Mouse (Mus musculus): ENCODE data around the gene Gstp1. TPM values are rescaled to one million over a fixed set of nuclear protein-coding genes. Genes with fewer than 3 reads are reported as not detected.

The Gstp1 gene
- polyA plus RNA-seq, 1 experiment = 14.9 TPM

DNA sequence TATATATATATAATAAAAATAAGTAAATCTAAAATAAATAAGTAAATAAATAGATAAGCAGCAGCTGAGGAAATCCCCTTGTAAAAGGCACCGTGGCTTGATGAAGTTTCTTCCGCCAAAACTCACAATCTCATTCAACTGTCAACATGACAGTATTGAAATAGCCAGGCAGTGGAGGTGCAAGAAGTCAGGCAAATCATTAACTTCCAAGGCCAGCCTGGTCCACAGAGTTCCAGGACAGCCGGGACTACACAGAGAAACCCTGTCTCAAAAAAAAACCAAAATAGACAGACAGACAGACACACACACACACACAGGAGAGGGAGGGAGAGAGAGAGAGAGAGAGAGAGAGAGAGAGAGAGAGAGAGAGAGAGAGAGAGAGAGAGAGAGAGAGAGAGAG lies 4.5 kb downstream of the Gstp1 start:
- H3K4me1 ChIP-seq (ENCODE audit: control insufficient read depth) = peaks cover 33% of the 10 kb centered on the region
- H3K27me3 ChIP-seq (ENCODE audit: control insufficient read depth) = no peaks in the 10 kb centered on the region
- no peak for TF ChIP-seq GATA1 (IDR thresholded peaks at IDR 0.05; ENCODE audit: low read length)
- TF ChIP-seq TAL1 (IDR thresholded peaks at IDR 0.05; ENCODE audit: low read length) = no peak
- peaks cover under 1% of the 10 kb centered on the region; the same call in 1 of the 2 replicates for H3K9me3 ChIP-seq (ENCODE audit: control insufficient read depth, low read length)
- peaks cover 9% of the 10 kb centered on the region for H3K36me3 ChIP-seq (ENCODE audit: control insufficient read depth)
- no peak overlapping the region for H3K4me3 ChIP-seq (replicated peaks)

DNA sequence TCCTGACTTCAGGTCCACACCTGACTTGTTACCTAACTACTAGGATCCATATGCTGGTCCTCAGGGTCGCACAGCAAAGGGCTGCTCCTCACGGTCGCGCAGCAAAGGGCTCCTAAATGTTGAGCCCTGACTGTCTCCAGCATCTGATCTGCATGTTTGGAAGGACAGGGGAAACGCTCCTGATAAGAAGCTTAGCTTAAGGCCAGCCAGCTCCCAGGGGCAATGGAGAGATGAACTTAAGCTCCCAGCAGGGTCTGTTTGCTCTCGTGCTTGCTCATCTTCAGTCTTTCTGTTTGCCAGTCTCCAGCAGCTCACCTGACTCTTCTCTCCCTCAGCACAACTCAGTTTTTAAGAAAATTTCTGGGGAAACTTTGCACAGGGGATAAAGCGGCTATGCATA lies 5.1 kb downstream of the Gstp1 start:
- peaks cover 9% of the 10 kb centered on the region for H3K36me3 ChIP-seq (ENCODE audit: control insufficient read depth)
- peaks cover 26% of the 10 kb centered on the region for H3K4me1 ChIP-seq (ENCODE audit: control insufficient read depth)
- peaks cover 5% of the 10 kb centered on the region; the same call in 1 of the 2 replicates for H3K9me3 ChIP-seq (ENCODE audit: control insufficient read depth, low read length)
- H3K27me3 ChIP-seq (ENCODE audit: control insufficient read depth) = no peaks in the 10 kb centered on the region; the same call in 1 of the 2 replicates
- no peak for TF ChIP-seq TAL1 (IDR thresholded peaks at IDR 0.05; ENCODE audit: low read length)
- TF ChIP-seq GATA1 (IDR thresholded peaks at IDR 0.05; ENCODE audit: low read length) = no peak
- H3K4me3 ChIP-seq (replicated peaks) = no peak overlapping the region

DNA sequence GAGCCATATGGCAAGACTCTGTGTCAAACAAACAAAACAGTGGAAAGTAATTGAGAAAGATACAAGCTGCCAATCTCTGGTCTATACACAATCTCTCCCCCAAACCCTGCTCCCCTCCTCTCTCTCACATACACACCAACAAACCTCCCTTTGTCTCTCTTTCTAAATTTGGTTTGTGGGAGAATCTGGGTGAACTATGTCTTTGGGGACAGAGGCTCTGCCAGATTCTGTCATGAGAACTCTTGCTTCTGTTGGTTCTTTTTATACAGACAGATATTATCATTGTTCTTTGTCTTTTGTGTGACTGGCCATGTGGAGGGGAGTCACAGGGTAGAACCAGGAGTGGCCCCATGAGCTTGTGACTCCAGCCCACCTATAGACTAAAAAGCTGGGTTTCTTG lies 10.2 kb downstream of the Gstp1 start:
- peaks cover 15% of the 10 kb centered on the region for H3K9me3 ChIP-seq (ENCODE audit: control insufficient read depth, low read length)
- H3K4me1 ChIP-seq (ENCODE audit: control insufficient read depth) = peaks cover 8% of the 10 kb centered on the region
- H3K4me3 ChIP-seq (replicated peaks) = no peak overlapping the region
- H3K36me3 ChIP-seq (ENCODE audit: control insufficient read depth) = no peaks in the 10 kb centered on the region
- H3K27me3 ChIP-seq (ENCODE audit: control insufficient read depth) = peaks cover 3% of the 10 kb centered on the region; the same call in 1 of the 2 replicates
- TF ChIP-seq TAL1 (IDR thresholded peaks at IDR 0.05; ENCODE audit: low read length) (no peak), GATA1 (IDR thresholded peaks at IDR 0.05; ENCODE audit: low read length) (no peak)

DNA sequence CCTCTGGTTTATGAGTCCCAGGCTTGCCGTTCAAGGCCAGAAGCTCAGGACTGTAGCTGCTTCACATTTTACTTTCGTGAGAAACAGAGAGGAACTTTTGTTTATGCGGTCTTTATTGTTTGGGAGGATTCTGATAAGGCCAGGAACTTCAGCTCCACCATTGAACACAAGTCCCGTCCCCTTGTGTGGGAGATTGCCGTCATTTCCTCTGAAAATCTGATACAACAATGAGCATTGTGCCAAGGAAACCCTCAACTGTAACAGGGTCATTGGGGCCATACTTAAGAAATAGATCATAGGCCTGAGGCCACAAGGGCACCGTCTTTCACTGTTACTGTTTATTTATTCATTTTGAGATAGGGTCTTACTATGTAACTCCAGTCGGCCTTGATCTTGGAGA lies 14.6 kb downstream of the Gstp1 start:
- Histone ChIP-seq H3K9me3 (ENCODE audit: control insufficient read depth, low read length) (peaks cover 13% of the 10 kb centered on the region), H3K27me3 (ENCODE audit: control insufficient read depth) (peaks cover 3% of the 10 kb centered on the region; the same call in 1 of the 2 replicates), H3K4me1 (ENCODE audit: control insufficient read depth) (peaks cover 17% of the 10 kb centered on the region), H3K4me3 (replicated peaks) (no peak overlapping the region), H3K36me3 (ENCODE audit: control insufficient read depth) (no peaks in the 10 kb centered on the region)
- TF ChIP-seq TAL1 (IDR thresholded peaks at IDR 0.05; ENCODE audit: low read length) (no peak), GATA1 (IDR thresholded peaks at IDR 0.05; ENCODE audit: low read length) (no peak)

DNA sequence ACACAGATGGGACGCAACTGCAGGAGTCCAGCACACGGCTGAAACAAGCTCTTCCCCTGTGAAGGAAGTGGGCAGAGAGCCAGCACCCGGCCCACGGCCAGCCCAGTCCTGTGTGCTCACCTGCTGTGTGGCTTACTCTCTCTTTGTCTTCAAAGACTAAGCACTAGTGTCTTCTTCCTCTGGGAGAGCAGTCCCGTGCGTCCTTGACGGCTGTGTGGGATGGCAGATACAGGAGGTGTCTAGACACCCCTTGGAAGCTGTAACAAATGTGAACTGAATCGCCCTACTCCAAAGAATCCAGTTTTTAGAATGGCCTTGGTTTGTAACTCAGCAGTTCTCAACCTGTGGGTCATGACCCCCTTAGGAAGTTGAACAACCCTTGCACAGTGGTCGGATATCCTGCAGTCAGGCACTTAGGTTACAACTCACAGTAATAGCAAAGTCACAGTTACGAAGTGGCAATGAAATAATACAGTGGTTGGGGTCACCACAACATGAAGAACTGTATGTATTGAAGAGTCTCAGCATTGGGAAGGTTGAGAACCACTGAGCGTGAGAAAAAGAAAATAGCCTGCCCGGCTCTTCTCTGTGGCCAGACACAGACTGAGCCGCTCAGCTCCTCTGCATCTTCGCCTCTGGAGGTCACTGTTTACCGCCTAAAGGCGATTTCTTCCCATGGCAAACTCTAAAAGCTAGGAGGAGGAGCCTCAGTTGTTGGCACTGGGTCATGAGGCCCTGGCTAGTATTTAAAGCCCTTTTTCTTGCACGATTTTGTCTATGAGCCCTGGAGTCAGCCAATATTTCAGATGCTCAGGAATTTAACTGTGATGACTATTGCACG lies 18.8 kb downstream of the Gstp1 start:
- H3K9me3 ChIP-seq (ENCODE audit: control insufficient read depth, low read length) = no peaks in the 10 kb centered on the region
- peaks cover 46% of the 10 kb centered on the region for H3K4me1 ChIP-seq (ENCODE audit: control insufficient read depth)
- TF ChIP-seq GATA1 (IDR thresholded peaks at IDR 0.05; ENCODE audit: low read length) (no peak), TAL1 (IDR thresholded peaks at IDR 0.05; ENCODE audit: low read length) (no peak)
- no peaks in the 10 kb centered on the region for H3K36me3 ChIP-seq (ENCODE audit: control insufficient read depth)
- H3K4me3 ChIP-seq (replicated peaks) = no peak overlapping the region
- no peaks in the 10 kb centered on the region for H3K27me3 ChIP-seq (ENCODE audit: control insufficient read depth)

DNA sequence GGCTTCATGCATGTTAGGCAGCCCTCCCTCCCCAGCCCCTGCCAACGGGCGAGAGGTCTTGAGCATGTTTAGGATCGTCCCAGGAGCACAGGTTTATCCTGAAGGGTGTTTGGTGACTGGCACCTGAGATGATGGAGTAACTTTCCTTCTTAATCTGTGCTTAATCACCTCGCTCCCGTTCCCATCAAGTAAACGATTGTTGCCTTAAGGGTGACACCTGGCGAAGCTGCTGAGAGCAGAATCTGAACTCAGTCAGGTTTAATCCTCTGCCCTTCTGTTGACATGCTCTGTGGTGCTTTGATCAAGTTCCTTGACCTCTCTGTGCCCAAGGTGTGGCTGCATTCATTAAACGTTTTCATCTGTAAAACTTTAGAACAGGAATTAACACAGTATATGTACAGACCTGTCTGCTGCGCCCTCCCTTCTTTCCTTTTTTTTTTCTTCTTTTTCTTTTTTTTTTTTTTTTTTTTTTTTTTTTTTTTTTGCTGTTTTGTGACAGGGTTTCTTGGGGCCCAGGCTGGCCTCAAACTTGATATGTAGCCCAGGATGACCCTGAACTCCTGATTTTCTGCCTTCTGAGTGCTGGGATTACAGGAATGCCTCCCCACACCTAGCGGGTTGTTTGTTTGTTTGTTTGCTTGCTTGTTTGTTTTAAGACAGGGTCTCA lies 19.7 kb downstream of the Gstp1 start:
- no peak; the same call in 2 of the 3 replicates for TF ChIP-seq TAL1 (IDR thresholded peaks at IDR 0.05; ENCODE audit: low read length)
- TF ChIP-seq GATA1 (IDR thresholded peaks at IDR 0.05; ENCODE audit: low read length) = no peak
- Histone ChIP-seq H3K4me1 (ENCODE audit: control insufficient read depth) (peaks cover 55% of the 10 kb centered on the region), H3K9me3 (ENCODE audit: control insufficient read depth, low read length) (no peaks in the 10 kb centered on the region), H3K27me3 (ENCODE audit: control insufficient read depth) (no peaks in the 10 kb centered on the region), H3K36me3 (ENCODE audit: control insufficient read depth) (no peaks in the 10 kb centered on the region), H3K4me3 (replicated peaks) (no peak overlapping the region)

DNA sequence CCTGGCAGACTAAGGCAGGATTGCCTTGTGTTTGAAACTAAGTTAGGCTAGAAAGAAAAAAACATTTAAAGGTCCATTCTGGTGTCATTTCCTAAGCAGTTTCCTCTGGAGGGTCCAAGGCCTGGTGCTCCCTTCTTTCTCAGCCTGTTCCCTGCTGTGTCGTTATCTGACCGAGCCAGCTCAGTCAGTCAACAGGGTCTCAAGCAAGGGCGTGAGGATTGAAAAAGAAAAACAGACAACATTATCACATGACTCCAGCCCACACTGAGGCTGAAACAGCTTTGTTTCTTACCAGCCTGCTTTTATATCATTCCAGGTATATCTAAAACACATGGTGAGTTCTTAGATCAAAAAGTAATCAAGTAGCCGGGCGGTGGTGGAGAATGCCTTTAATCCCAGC lies 22.1 kb downstream of the Gstp1 start:
- TF ChIP-seq TAL1 (IDR thresholded peaks at IDR 0.05; ENCODE audit: low read length) = no peak
- Histone ChIP-seq H3K4me3 (replicated peaks) (no peak overlapping the region), H3K36me3 (ENCODE audit: control insufficient read depth) (peaks cover 7% of the 10 kb centered on the region), H3K4me1 (ENCODE audit: control insufficient read depth) (peaks cover 72% of the 10 kb centered on the region), H3K27me3 (ENCODE audit: control insufficient read depth) (no peaks in the 10 kb centered on the region), H3K9me3 (ENCODE audit: control insufficient read depth, low read length) (no peaks in the 10 kb centered on the region)

DNA sequence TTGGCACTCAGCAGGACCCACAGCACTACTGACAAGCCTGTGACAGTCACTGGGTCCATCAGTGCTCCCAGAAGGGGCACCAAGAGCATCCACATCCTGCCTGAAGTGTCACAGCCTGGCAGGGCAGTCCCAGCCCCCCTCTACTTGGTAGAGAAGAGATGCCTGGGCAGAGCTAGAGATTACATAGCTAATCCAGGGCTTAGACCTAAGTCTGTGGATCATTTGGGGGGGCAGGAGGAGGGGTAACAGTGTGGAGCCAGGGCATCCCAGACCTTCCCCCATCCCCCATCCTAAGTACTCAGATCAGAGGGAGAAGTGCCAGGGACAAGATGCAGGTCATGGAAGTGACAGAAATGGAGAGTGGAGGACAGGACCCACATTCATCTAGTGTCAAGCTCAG lies 23.0 kb downstream of the Gstp1 start:
- no peak for TF ChIP-seq GATA1 (IDR thresholded peaks at IDR 0.05; ENCODE audit: low read length)
- TF ChIP-seq TAL1 (IDR thresholded peaks at IDR 0.05; ENCODE audit: low read length) = no peak
- Histone ChIP-seq H3K4me3 (replicated peaks) (no peak overlapping the region), H3K27me3 (ENCODE audit: control insufficient read depth) (no peaks in the 10 kb centered on the region), H3K9me3 (ENCODE audit: control insufficient read depth, low read length) (no peaks in the 10 kb centered on the region), H3K36me3 (ENCODE audit: control insufficient read depth) (peaks cover 15% of the 10 kb centered on the region), H3K4me1 (ENCODE audit: control insufficient read depth) (peaks cover 69% of the 10 kb centered on the region)

DNA sequence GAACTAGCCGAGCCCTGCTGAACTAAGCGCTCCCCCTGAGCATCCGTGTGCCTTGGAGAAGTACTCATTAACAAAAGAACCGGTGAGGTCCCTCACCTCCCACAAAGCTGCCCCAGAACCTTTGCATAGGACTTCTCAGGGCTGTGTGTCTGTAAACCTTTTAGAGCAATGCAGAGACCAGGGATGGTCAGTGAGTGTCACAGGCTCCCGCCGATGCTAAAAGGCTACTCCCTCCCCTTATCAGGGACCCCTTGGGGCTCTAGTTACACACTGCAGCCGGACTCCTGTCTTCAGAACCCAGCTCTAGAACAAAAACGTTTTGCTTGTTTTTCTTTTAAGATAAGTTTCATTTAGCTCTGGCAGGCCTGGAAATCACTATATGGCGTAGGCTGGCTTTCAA lies 24.7 kb downstream of the Gstp1 start:
- Histone ChIP-seq H3K4me1 (ENCODE audit: control insufficient read depth) (peaks cover 55% of the 10 kb centered on the region), H3K27me3 (ENCODE audit: control insufficient read depth) (no peaks in the 10 kb centered on the region), H3K36me3 (ENCODE audit: control insufficient read depth) (peaks cover 32% of the 10 kb centered on the region), H3K4me3 (replicated peaks) (peak overlapping the region; percentile 78), H3K9me3 (ENCODE audit: control insufficient read depth, low read length) (no peaks in the 10 kb centered on the region)
- no peak for TF ChIP-seq TAL1 (IDR thresholded peaks at IDR 0.05; ENCODE audit: low read length)
- TF ChIP-seq GATA1 (IDR thresholded peaks at IDR 0.05; ENCODE audit: low read length) = no peak

Measured in erythroblast, embryonic 14.5 days (primary cell).